Mouse (Mus musculus): ENCODE measurements around the gene Pcp4. TPM values are rescaled to one million over a fixed set of nuclear protein-coding genes. Genes with fewer than 3 reads are reported as not detected.

The Pcp4 gene
- polyA plus RNA-seq, 2 experiments from 2014 or later, result not detected

DNA sequence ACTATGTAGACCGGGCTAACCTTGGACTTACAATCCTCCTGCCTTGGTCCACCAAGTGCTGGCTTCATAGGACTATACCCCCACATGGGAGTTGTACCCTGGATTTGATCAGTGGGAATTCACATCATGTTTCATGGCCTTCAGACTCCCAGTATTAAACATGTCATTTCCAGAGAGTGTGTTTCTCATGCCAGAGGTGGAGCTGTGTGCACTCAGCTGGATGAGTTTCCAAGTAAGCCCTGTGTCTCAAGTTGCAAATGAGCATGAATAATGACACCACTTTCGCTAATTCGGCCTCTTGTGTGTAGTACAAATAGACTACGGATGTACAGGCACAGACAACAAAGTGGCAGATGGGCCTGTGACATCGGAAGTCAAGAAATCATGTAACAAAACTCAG, 20.6 kb downstream of the Pcp4 start:
- no peak for ATAC-seq

DNA sequence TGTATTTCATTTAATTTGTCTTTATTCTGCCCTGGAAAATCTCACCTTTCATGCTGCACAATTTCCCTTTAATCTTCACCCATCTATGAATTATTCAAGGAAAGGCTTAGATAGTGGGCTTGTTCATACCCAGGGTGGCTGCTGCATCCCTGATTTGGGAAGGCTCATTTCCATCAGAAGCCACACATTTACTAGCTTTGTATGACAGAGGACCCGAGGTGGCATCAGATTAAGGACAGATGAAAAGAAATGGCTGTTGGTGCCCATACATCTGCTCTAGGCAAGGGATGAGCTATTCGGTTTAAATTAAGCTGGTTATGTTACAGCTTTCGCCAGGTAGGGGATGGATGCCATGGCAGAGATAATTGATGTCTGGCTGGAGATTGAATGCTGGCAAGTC, 24.1 kb downstream of the Pcp4 start:
- no peak for ATAC-seq

DNA sequence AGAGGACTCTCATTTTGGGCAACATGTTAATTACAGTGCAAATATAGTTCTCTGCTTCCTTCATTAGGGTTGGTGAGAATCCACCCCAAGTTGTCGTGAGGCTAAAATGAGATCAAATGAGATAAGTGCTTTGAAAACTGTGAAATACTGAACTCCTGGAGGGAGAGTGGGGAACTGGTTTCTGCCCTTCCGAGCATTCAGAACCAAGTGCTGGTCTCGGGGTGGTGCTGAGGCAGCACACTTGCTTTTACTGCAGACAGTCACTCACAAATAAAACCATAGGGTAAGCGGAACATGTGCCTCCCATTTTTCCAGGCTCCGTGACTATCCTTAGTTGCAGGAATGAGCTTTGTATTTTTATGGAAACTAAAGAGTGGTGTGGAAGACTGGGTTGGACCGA, 26.7 kb downstream of the Pcp4 start:
- ATAC-seq, result no peak

DNA sequence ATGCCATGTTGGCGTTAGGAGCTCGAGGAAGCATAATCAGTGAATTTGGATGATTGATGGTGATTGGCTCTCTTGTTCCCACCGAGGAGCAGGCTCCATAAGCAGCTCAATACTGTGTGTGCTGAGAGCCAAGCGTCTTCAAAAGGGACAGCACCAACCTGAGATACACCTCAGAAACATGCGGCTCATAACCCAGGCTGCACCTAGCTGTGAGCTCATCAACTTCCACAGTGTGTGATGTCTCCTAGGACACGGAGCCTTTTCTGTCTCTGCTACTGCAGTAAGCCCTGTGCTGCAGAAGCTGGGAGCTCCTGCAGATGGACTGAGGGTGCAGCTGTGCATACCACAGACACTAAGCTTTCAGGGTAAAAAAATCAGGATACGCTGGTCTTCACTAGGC, 31.5 kb downstream of the Pcp4 start:
- ATAC-seq, result no peak

DNA sequence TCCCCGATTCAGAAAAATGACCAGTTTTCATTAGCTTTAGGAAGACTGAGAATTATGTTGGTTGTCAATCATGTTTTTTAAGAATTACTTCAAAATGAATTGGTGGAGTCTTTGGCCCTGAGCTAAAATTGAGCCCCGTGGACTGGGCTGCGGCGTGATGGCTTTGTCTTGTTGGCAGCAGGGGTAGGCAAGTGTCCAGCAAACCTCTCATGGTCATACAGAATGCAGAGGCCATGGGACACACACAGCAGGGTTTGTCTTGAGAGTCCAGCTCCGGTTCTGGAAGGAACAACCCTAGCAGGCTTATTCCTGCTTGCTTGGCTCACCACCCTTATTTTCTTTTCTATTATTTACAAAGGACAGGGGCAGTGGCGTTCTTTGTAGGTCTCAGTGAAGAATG, 33.8 kb downstream of the Pcp4 start:
- ATAC-seq, result no peak

DNA sequence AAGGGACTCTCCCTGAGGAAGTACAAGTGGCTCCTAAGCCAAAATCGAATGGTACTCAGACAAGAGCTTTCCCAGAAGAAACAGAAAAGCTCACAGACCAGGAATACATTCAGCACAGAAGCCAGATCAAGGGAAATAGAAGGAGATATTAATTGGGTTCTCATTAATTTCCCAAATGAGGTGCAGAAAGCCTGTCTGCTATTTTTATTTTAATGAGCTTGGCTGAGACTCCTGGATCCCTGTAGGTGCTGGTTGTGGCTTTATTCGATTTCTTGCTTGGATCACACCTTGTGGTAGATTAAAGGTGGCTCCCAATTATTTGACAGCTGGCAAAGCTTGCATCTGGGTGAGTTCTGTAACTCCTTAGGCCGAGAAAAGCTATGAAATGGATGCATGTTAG, 35.2 kb downstream of the Pcp4 start:
- no peak for ATAC-seq

DNA sequence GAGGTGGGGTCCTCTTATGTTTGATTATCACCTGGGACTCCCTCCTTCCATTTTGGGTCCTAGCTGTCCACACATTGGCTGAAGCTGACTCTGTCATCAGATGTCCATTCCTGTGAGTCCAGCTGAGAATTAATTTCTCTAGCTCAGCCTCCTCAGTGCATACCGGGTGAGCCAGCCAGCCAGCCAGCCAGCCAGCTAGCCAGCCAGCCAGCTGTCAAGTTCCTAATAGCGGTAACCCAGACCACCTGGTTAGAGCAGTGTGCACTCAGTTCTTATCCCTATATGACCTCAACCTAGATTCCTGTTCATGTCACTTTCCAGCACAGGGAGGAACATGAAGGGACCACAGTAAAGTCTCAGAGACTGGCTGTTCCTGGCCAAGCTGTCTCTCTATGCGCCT, 47.1 kb downstream of the Pcp4 start:
- ATAC-seq, result no peak

DNA sequence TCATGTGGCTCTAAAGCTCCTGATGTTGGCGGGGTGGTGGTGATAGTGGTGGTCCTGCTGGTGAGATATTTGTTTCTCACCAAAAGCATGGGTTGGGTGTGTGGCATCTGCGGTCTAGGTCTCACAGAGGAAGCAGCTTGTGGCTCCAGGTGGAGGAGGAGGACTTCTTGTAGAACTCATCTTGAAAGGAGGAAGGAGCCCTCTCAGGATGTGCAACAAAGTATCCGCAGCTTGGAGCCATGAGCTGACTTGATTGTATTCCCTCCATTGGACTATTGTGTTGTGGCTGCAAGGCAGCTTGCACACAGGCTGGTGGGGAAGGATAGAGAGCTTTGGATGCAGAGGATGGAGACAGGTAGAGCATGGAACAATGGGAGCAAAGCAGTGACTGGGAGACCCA, 60.1 kb downstream of the Pcp4 start:
- no peak for ATAC-seq

DNA sequence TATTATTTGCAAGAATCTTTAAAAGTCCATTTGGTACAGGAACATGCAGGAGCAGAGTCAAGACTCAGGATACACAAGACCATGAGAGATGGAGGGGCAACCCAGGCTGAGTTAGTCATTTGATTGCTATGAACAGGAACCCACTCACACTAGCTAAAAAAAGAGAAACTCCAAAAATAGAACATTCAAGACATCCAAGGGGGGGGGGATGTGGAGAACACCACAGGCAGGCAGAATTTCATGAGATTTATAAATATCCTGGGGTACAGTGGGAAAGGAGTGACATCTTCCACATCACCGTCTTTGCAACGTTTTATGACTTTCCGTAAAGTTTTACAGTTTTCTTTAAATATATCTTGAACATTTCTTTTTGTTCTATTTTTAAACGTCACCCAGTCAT, 61.1 kb downstream of the Pcp4 start:
- ATAC-seq, result no peak

DNA sequence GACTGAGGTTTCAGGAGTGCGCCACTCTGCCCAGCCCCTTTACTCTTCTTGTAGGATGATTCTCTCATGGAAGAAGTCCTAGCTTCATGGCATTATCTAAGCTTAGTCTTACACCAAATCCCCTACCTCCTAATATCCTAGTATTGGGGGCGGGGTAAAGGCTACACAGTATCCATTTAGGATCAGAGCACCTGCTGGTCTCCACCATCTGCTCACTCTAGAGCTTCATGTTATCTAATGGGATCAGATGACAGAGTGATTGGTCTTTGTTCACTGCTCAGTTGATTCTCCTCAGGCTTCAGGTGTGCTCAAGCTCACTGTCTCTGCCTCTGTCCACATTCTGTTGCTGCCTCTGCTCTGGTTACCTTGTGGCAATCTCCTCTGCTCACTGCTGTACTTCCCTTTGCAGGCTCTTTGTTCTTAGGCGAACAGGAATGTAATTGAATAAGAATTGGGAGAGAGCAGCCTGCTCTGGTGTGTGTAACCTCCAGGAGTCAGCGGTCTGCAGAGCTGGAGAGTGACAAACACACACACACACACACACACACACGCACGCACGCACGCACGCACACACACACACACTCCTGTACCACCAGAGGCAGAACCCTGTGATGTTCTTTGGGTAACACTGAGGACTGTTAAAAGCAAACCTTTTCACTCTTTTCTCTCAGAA, 62.6 kb downstream of the Pcp4 start:
- no peak for ATAC-seq

DNA sequence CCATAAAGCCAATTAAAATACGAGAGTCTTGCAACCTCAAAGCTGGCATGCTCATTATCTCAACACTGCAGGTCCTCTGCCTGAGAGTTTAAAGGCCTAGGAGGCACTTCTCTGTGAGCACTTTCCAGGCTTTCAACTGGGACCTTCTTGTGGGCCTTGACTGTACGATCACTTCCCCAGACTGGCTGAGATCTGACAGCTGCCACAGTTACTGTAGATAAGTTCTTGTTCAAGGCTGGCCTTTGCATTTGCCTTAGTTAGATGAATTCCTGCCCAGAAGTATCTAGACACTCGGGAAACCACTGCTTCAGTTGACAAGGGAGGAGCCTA, 63.1 kb downstream of the Pcp4 start:
- no peak for ATAC-seq

DNA sequence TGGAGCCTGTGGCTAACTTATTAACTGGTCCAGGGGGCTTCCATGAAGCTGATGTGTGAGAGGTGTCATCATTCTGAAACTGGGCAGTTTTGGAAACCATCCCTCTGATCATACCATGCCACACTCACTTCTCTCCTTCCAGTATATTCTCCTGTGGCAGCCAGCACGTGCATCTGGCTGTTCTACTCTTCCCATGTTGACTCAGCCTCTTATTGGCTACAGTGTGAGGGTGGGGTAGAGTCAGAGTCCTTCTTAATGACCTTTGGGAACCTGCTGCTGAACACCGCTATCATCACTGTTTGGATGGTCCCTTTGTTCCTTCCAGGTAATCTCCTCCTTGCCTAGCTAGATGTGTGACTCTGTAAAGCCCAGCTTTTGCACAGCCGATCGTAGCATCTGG, 63.6 kb downstream of the Pcp4 start:
- ATAC-seq, result no peak

DNA sequence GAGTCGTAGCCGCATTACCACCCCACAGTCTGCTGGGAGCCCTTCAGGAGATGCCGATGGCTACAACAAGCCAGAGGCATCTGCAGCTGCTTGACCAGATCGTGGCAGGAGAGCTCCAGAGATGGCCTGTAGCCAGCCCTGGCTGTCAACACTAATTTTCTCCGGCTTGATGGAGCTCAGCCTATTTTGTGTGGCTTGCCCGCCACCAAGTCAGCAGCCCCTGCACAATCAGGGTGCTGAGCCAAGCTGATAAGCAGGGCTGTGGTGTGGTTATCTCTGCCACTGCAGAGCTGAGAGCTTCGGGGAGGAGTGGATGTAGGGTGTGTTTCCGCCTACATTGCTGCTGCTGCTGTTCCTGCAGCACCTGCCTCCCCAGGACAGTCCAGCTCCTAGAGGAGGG, 66.3 kb downstream of the Pcp4 start:
- ATAC-seq, result no peak

DNA sequence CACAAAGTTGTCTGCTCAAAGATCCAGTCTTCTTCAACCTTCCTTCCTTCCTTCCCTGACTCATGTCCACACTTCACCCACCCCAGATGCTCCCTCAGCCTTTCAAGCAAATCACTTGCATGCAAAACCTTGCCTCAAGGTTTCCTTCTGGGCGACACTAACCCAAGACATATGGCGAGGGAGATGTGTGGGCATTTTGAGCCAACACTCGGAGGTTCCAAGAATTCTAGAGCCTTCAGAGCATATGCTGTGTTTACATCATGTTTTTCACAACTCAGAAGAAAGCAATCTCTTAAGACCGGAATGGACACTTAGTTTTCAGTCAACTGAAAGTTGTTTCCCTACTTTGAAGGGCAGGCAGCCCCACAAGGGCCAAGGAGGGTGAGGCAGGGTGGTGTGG, 67.9 kb downstream of the Pcp4 start:
- ATAC-seq, result no peak

DNA sequence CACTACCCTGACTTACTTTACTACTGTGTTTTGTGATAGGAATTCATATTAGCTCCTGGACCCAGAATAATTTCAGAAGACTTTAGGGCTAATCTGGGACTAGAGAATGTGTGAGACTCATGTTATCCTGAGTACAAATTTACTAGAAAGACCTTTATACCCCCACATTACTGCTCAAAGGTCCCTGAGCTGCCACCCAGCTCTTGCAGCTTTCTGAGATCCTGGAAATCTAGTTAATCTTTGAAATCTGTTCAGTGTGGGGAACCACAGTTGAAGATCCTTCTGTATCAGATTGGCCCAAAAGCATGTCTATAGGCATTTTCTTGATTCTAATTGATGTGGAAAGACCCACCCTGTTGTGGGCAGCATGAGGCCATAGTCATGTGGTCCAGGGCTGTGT, 69.0 kb downstream of the Pcp4 start:
- ATAC-seq, result no peak

DNA sequence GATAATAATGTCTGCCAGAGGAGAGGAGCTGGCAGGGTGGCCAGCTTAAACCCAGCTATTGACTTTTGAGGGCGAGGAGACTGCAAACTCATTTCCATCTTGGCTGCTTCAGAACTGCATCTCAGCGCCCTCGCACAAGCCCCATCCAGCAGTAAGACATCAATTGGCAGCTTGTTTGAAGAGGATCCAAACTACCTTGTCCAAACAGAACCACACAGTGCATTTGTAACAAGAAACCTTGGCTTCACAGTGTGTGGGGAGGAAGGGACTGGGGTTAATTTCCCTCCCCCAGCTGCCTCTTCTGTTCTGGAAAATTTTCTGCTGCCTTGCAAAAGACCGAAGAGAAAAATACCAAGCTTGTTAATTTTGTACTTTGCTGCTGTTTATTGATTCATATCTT, 71.7 kb downstream of the Pcp4 start:
- no peak for ATAC-seq

DNA sequence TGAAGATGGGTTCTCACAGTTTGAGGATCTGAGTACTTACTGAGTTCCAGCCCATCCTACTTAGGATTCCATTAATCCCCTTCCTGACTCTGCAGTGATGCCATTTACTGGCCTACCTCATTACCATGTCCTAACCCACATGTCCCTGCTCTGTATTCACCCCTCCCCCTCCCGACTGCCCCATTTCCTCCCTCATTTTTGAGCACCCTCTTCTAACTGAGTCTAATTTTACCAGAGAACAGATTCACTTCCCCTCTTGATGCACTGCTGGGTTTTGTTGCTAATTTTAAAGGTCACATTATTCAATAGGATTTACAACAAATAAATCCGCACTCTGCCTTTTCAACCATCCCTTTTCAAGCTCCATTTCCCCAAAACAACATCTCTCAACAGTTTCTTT, 73.7 kb downstream of the Pcp4 start:
- no peak for ATAC-seq

DNA sequence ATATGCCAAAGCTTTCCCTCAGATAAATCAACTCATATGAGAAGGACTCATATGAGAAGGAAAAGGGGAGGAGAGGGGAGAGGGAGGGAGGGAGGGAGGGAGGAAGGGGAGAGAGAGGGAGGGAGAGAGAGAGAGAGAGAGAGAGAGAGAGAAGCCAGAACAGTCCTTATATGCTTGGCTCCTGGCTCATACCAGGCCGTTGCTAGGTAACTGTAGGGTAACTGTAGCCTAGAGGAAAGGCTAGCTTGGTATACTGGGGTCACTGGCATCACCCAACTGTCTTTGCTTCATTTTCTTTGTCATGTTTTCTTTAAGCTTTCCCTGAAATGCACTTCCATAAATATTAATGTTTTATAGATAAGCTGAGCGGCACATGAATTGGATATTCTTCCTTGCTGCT, 85.3 kb downstream of the Pcp4 start:
- ATAC-seq, result no peak

DNA sequence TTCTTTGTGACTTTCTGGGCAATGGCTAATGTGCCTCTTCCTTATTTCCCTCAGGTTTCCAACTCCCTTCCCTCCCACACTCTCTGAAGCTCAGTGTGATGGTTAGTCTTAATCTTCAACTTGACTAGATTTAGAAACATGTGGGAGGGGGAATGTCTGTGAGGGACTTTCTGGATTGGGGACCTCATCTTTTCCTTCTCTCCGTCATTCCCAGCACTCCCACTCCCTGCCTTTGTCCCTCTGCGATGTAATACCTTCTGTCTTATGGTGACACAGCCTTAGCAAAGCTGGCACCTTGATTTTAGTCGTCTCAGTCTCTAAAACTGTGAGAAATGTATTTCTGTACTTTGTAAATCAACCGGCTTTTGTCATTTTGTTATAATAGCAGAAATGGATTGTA, 88.0 kb downstream of the Pcp4 start:
- no peak for ATAC-seq

DNA sequence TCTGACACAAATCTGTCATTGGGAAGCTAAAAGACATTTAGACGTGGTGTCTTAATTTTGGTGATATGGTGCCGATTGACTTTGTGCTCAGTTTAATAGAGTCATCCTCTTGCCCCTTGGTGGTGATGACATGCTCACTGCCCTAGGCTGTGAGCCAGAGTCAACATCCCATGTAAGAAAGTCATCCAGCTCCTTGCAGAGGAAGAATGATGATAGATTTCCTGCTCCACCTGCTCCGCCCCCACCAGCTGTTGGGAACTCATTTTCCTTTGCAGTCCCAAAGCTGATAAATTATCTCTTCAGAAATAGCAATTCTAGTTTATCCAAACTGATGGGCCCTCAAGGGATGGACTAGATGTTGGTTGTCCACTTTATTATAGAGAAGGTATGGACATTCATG, 89.2 kb downstream of the Pcp4 start:
- ATAC-seq, result no peak

DNA sequence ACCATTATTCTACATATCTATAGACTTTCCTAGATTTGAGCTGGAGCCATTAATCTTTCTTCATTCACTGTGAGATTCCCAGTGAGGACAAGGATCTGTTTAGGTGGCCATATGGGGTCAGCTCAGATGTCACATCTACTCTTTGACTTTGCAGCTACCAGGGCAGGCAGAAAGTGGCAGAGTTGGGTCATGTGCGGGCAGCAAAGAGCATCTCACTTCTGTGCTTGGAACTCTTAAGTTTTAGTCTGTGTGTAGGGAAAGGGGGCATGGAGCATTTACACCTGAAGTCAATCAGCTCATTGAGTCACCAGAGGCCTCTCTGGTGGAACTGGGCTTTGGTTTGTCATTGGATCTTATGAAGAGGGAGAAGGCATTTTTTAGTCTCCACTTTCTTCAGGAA, 90.9 kb downstream of the Pcp4 start:
- no peak for ATAC-seq

DNA sequence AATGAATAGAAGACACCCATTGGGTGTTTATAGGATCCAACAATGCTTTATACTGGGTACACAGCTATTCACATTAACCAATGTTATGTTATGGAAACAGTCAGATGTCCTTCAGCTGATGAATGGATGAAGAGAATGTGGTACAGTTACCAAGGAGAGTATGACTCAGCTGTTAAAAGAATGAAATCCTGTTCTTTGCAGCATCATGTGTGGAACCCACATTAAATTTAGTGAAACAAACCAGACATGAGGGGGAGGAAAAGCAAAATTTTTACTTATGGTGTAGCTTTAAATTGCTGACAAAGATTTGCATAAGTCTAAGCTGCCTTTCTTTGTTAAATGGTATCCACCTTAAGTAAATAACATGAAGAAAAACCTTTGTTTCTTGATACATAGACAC, 92.4 kb downstream of the Pcp4 start:
- ATAC-seq, result no peak

DNA sequence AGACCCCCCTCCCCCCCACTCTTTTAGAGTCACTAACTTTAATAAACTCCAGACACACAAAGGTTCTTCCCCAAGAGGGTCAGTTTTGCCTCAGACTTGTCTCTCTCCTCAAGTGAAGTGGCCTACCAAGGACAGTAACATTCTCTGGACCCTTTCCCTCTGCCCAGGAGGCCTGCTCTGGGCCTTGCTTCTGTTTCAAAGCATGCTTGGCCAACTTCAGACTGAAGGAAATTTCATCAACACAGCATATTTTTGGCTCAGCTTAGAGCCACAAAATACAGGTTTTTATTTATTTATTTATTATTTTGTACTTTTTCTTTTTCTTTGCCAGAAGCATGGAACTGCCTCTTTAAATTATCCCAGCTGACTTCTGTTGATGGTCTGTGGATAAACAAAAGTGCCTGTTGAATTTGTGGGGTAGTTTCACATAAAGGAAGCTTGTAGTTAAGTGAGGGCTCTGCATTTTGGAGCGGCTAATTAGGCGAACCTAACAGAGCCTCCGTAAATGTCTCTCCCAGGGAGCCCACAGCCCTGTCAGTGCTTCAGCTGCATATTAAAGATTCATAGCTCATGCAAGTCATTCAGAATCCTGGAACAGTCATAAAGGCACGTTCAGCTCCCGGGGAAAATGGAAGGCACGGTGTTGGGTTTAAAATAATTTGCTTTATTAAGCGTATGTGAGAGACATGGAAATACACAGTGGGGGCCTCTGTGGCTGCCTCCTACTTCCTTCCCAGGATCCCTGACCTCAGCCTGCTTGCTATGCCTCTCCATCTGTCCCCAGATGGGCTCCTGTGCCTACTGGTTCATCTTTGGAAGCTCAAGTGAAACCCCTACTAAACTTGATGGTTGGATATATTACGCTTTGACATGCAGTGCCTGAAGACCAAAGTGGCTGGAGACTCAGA, 96.2 kb downstream of the Pcp4 start:
- no peak for ATAC-seq

DNA sequence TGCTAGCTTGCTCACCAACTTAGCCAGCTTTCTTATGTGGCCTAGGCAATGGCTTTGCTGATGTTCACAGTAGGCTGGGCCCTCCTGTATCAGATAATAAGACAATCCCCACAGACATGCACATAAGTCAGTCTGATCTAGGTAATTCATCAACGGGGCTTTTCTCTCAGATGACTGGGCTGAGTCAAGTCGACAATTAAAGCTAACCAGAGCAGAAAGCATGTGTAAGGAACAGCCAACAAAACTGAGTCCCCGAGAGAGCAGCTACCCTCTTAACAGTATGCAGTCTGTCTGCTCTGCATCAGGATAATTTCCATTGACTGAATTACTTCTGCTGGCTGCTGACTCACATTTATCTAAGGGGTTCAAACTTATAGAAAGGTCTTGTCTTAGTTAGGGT, 100.0 kb downstream of the Pcp4 start:
- no peak for ATAC-seq

Data from CD4-positive, CD25-positive, alpha-beta regulatory T cell, adult 4 months (primary cell).